In the genomic region with DNA sequence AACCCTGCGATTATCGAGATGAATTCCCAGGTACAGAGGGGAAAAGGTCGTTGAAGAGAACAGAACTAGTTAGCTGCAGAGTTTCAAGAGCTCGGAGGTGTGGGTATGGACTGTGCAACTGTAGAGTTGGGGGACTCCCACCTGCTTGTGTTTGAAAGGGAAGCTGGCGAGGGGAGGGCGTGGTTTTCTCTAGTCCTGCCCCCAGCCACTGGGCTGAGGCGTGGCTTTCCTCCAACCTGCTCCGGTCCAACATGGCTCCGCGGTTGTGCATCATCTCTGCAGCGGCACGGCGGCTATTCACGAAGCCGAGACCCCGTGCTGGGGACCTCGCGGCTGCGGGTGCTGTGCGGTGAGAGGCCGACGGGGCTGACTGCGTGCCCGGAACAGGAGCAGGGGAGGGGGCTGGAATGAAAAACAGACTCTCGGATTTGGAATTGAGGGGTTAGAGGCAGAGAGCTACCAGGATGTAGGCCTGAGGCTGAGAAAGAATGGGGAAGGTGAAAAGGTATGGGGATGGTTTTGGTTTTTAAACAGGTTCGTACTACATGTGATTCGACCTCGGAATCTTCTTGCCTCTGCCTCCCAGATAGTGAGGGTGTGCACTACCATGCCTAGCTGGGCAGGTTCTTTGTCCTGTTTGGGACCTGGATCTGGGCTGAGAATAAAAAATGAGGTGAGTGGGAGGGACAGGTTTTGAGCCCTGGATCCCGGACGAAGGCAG, we compare ENCODE assay signal across 8 mouse cellular contexts. TPM values are rescaled to one million over a fixed set of nuclear protein-coding genes. Genes with fewer than 3 reads are reported as not detected.
DNase-seq lines count a peak whose midpoint lies in the region; ATAC-seq and TF ChIP-seq lines count a peak whose summit lies in the region.

A gene (plus strand): TSS at position 197 of the 721 bp plus-strand sequence.

- H3K9me3 ChIP-seq in E14TG2a.4 (ENCODE audit: low read length) = no peaks in the 10 kb centered on the region
- no peaks in the 10 kb centered on the region for H3K9me3 ChIP-seq in forebrain, embryonic 11.5 days (ENCODE audit: control insufficient read depth, low read length)
- H3K9me3 ChIP-seq in heart, embryonic 16.5 days (replicated peaks; ENCODE audit: control insufficient read depth, low read length) = no peaks in the 10 kb centered on the region
- no peaks in the 10 kb centered on the region for H3K9me3 ChIP-seq in liver, embryonic 15.5 days (replicated peaks)
- H3K9me3 ChIP-seq in neural tube, embryonic 11.5 days (ENCODE audit: control insufficient read depth, low read length) = no peaks in the 10 kb centered on the region
- no peaks in the 10 kb centered on the region for H3K9me3 ChIP-seq in stomach, postnatal 0 days (ENCODE audit: control insufficient read depth, low read length)

- H3K4me1 ChIP-seq in E14TG2a.4 (replicated peaks; ENCODE audit: low read depth, low read length) = peaks cover 52% of the 10 kb centered on the region
- peaks cover 2% of the 10 kb centered on the region; the same call in 1 of the 2 replicates for H3K4me1 ChIP-seq in forebrain, embryonic 11.5 days (replicated peaks; ENCODE audit: control insufficient read depth, insufficient read depth, low read length)
- H3K4me1 ChIP-seq in heart, embryonic 16.5 days (ENCODE audit: control insufficient read depth, insufficient read depth, low read length) = 0 out of 2 replicates have a peak, but pooled peaks cover 2% of the 10 kb centered on the region
- H3K4me1 ChIP-seq in liver, embryonic 15.5 days (replicated peaks) = peaks cover 21% of the 10 kb centered on the region
- H3K4me1 ChIP-seq in neural tube, embryonic 11.5 days (ENCODE audit: control insufficient read depth, insufficient read depth, low read length) = peaks cover 9% of the 10 kb centered on the region
- no peaks in the 10 kb centered on the region for H3K4me1 ChIP-seq in stomach, postnatal 0 days (replicated peaks; ENCODE audit: control insufficient read depth, insufficient read depth)

- TF ChIP-seq CTCF in E14TG2a.4 (conservative IDR thresholded peaks at IDR 0.05; ENCODE audit: low read length) = no peak
- TF ChIP-seq CTCF in stomach, postnatal 0 days (IDR thresholded peaks at IDR 0.05; ENCODE audit: low read depth) = no peak

- H3K27ac ChIP-seq in forebrain, embryonic 11.5 days (ENCODE audit: low read depth, low read length) = no peak within 1 kb of the TSS
- H3K27ac ChIP-seq in heart, embryonic 16.5 days (ENCODE audit: low read length) = no peak within 1 kb of the TSS
- H3K27ac ChIP-seq in liver, embryonic 15.5 days (replicated peaks) = peak within 1 kb of the TSS; percentile 67
- H3K27ac ChIP-seq in neural tube, embryonic 11.5 days (ENCODE audit: low read depth, low read length) = no peak within 1 kb of the TSS
- no peak within 1 kb of the TSS for H3K27ac ChIP-seq in stomach, postnatal 0 days (replicated peaks)

- H3K27me3 ChIP-seq in E14TG2a.4 (ENCODE audit: insufficient read depth, low read length) = no peaks in the 10 kb centered on the region
- no peaks in the 10 kb centered on the region for H3K27me3 ChIP-seq in forebrain, embryonic 11.5 days (ENCODE audit: control insufficient read depth, insufficient read depth, low read length)
- H3K27me3 ChIP-seq in heart, embryonic 16.5 days (ENCODE audit: control insufficient read depth, insufficient read depth, low read length) = no peaks in the 10 kb centered on the region
- H3K27me3 ChIP-seq in liver, embryonic 15.5 days = no peaks in the 10 kb centered on the region
- H3K27me3 ChIP-seq in neural tube, embryonic 11.5 days (ENCODE audit: control insufficient read depth, insufficient read depth, low read length) = no peaks in the 10 kb centered on the region
- H3K27me3 ChIP-seq in stomach, postnatal 0 days (ENCODE audit: control insufficient read depth, insufficient read depth, low read length) = no peaks in the 10 kb centered on the region

- H3K9ac ChIP-seq in forebrain, embryonic 11.5 days (ENCODE audit: low read length) = peak within 1 kb of the TSS; percentile 83
- peak within 1 kb of the TSS; percentile 65 for H3K9ac ChIP-seq in heart, embryonic 16.5 days (ENCODE audit: low read length)
- H3K9ac ChIP-seq in liver, embryonic 15.5 days = peak within 1 kb of the TSS; percentile 25; the same call in 1 of the 2 replicates
- H3K9ac ChIP-seq in neural tube, embryonic 11.5 days (ENCODE audit: low read length) = peak within 1 kb of the TSS; percentile 81
- H3K9ac ChIP-seq in stomach, postnatal 0 days (ENCODE audit: low read length) = peak within 1 kb of the TSS; percentile 60; the same call in 1 of the 2 replicates

- peak within 1 kb of the TSS; percentile 71 for H3K4me2 ChIP-seq in forebrain, embryonic 11.5 days (ENCODE audit: low read depth, low read length, severe bottlenecking)
- peak within 1 kb of the TSS; percentile 86 for H3K4me2 ChIP-seq in heart, embryonic 16.5 days (ENCODE audit: low read depth, low read length)
- peak within 1 kb of the TSS; percentile 82 for H3K4me2 ChIP-seq in liver, embryonic 15.5 days
- H3K4me2 ChIP-seq in neural tube, embryonic 11.5 days (ENCODE audit: low read depth) = peak within 1 kb of the TSS; percentile 77
- H3K4me2 ChIP-seq in stomach, postnatal 0 days (replicated peaks; ENCODE audit: low read depth) = peak within 1 kb of the TSS; percentile 74

- peak; percentile 94 for ATAC-seq in forebrain, embryonic 11.5 days (replicated peaks; ENCODE audit: low FRiP score)
- peak; percentile 86 for ATAC-seq in heart, embryonic 16.5 days (replicated peaks; ENCODE audit: extremely low read depth, insufficient read depth, low FRiP score)
- ATAC-seq in liver, embryonic 15.5 days (ENCODE audit: insufficient read depth) = peak; percentile 68
- peak; percentile 91 for ATAC-seq in neural tube, embryonic 11.5 days (ENCODE audit: insufficient read depth, low FRiP score, low TSS enrichment)
- peak; percentile 89 for ATAC-seq in stomach, postnatal 0 days (ENCODE audit: low FRiP score, low TSS enrichment)

- no peak for TF ChIP-seq EP300 in stomach, postnatal 0 days (optimal IDR thresholded peaks at IDR 0.05)

- H3K36me3 ChIP-seq in E14TG2a.4 (ENCODE audit: insufficient read depth, low read length) = peaks cover 26% of the 10 kb centered on the region
- no peaks in the 10 kb centered on the region for H3K36me3 ChIP-seq in forebrain, embryonic 11.5 days (ENCODE audit: control insufficient read depth, insufficient read depth, low read length)
- H3K36me3 ChIP-seq in heart, embryonic 16.5 days (ENCODE audit: control insufficient read depth, insufficient read depth) = peaks cover 2% of the 10 kb centered on the region; the same call in 1 of the 2 replicates
- 0 out of 2 replicates have a peak, but pooled peaks cover 4% of the 10 kb centered on the region for H3K36me3 ChIP-seq in liver, embryonic 15.5 days (replicated peaks)
- H3K36me3 ChIP-seq in neural tube, embryonic 11.5 days (ENCODE audit: control insufficient read depth, insufficient read depth, low read length) = no peaks in the 10 kb centered on the region
- H3K36me3 ChIP-seq in stomach, postnatal 0 days (ENCODE audit: control insufficient read depth, insufficient read depth, low read length) = no peaks in the 10 kb centered on the region

- H3K4me3 ChIP-seq in E14TG2a.4 (replicated peaks; ENCODE audit: low read length) = peak within 1 kb of the TSS; percentile 98
- peak within 1 kb of the TSS; percentile 77 for H3K4me3 ChIP-seq in forebrain, embryonic 11.5 days (ENCODE audit: low read depth, low read length)
- H3K4me3 ChIP-seq in heart, embryonic 16.5 days (ENCODE audit: low read length) = peak within 1 kb of the TSS; percentile 75
- peak within 1 kb of the TSS; percentile 64 for H3K4me3 ChIP-seq in liver, embryonic 15.5 days (replicated peaks)
- peak within 1 kb of the TSS; percentile 64 for H3K4me3 ChIP-seq in neural tube, embryonic 11.5 days (ENCODE audit: low read depth, low read length)
- H3K4me3 ChIP-seq in stomach, postnatal 0 days (ENCODE audit: low read depth, low read length) = peak within 1 kb of the TSS; percentile 58

- WGBS in forebrain, embryonic 11.5 days = 2% methylated on average over 30 of the region's 30 CpGs
- WGBS in heart, embryonic 16.5 days = 2% methylated on average over 30 of the region's 30 CpGs
- 1% methylated on average over 30 of the region's 30 CpGs for WGBS in liver, embryonic 15.5 days (ENCODE audit: insufficient replicate concordance)
- WGBS in neural tube, embryonic 11.5 days = under 1% methylated on average over 30 of the region's 30 CpGs
- WGBS in stomach, postnatal 0 days = 2% methylated on average over 30 of the region's 30 CpGs

- DNase-seq in c-Kit-positive CD71-negative TER-119-negative erythroid progenitor cells, embryonic 14.5 days (ENCODE audit: low read depth) = peak; percentile 80
- DNase-seq in forebrain, embryonic 11.5 days (ENCODE audit: low spot score) = peak; percentile 93
- DNase-seq in kidney, postnatal 36 days = peak; percentile 88 to 92
- DNase-seq in neural tube, embryonic 11.5 days (ENCODE audit: low spot score) = peak; percentile 85
- peak; percentile 88 for DNase-seq in stomach, postnatal 0 days (ENCODE audit: low spot score)

RNA-seq across cellular contexts. Expression of the gene that starts here (rescaled TPM):
- polyA plus RNA-seq in forebrain, embryonic 11.5 days (2014; fragmentation: Nextera tagmentation; extraction: Ambion mirVana) = 77.5 and 80.0 TPM in 2 replicates
- 22.3 and 23.2 TPM in 2 replicates for polyA plus RNA-seq in heart, embryonic 16.5 days (2015; fragmentation: Nextera tagmentation; extraction: Ambion mirVana)
- 94.3 and 106 TPM in 2 replicates for polyA plus RNA-seq in liver, embryonic 15.5 days (2015; fragmentation: Nextera tagmentation; extraction: Ambion mirVana)
- 80.4 and 82.9 TPM in 2 replicates for polyA plus RNA-seq in neural tube, embryonic 11.5 days (2014; fragmentation: Nextera tagmentation; extraction: Ambion mirVana)
- polyA plus RNA-seq in stomach, postnatal 0 days (2015; fragmentation: Nextera tagmentation; extraction: Ambion mirVana) = 28.2 and 29.7 TPM in 2 replicates

Comparison
In these comparisons a context has a peak if more than half of its experiments do, and no peak if none do; other contexts are left out.
1. H3K9ac ChIP-seq: peak in every context shown above with its lines; median percentile 83 in forebrain, embryonic 11.5 days; 81 in neural tube, embryonic 11.5 days; 65 in heart, embryonic 16.5 days; 60 in stomach, postnatal 0 days; 25 in liver, embryonic 15.5 days.